Mouse (Mus musculus): ENCODE measurements around the gene Klk1b9. TPM values are rescaled to one million over a fixed set of nuclear protein-coding genes. Genes with fewer than 3 reads are reported as not detected.
"Not testable (repeated sequence)": the region's sequence is repeated elsewhere in the genome, so short reads cannot be mapped to it uniquely, and the experiment has no call there.

Klk1b9 gene
- polyA plus RNA-seq, 1 experiment, result not detected

DNA sequence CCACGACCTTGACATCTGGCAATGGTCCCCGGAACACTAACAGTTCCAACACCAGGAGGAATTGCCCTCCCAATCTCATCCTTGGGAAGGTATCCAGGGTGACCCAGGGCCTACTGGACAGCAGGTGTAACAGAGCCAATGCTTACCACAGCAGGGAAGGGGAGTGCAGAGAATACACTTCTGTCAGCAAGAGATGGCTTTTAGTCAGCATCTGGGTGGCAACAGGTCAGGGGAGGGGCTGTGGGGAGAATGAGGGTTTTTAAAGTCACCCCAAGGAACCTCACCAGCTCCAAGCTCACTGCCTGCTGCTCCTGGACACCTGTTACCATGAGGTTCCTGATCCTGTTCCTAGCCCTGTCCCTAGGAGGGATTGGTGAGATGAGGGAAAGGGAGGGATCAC lies 25.5 kb upstream of the Klk1b9 start, which contains the start of gene Klk1b8:
TSS of gene Klk1b8 (plus strand) at position 301 of the 400 bp plus-strand sequence.
- no peak for TF ChIP-seq POLR2A (IDR thresholded peaks at IDR 0.05; ENCODE audit: low read depth, low read length)
- no peak for TF ChIP-seq CTCF (IDR thresholded peaks at IDR 0.05; ENCODE audit: extremely low read depth, insufficient read length, insufficient replicate concordance, low read depth, low read length)
- no peaks in the 10 kb centered on the region for H3K4me1 ChIP-seq (ENCODE audit: control insufficient read depth, insufficient read depth, insufficient read length, low read length)
- H3K27me3 ChIP-seq (ENCODE audit: control insufficient read depth, insufficient read depth, low read length), result no peaks in the 10 kb centered on the region
- WGBS, result 45% methylated on average over 2 of the region's 2 CpGs
- H3K27ac ChIP-seq (ENCODE audit: insufficient read depth, low read depth, low read length), result no peak within 1 kb of the TSS
- no peaks in the 10 kb centered on the region for H3K36me3 ChIP-seq (ENCODE audit: control insufficient read depth, insufficient read depth, low read length)
- no peak within 1 kb of the TSS for H3K4me3 ChIP-seq (ENCODE audit: low read depth, low read length)

DNA sequence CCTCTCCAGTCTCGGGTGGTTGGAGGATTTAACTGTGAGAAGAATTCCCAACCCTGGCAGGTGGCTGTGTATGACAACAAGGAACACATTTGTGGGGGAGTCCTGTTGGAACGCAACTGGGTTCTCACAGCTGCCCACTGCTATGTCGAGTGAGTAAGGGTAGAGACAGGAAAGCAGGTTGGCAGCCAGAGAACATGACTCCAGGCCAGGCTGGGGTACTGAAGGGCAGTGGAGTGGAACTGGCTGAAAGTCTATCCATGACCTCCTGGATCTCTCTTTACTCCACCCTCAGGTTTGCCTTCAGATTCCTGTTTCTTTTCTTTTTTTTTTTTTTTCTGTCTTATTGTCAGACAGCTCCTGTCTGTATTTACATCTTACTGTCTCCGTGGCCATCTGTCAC lies 23.2 kb upstream of the Klk1b9 start:
- H3K27me3 ChIP-seq (ENCODE audit: control insufficient read depth, insufficient read depth, low read length), result no peaks in the 10 kb centered on the region
- no peaks in the 10 kb centered on the region for H3K36me3 ChIP-seq (ENCODE audit: control insufficient read depth, insufficient read depth, low read length)
- H3K4me1 ChIP-seq (ENCODE audit: control insufficient read depth, insufficient read depth, insufficient read length, low read length), result no peaks in the 10 kb centered on the region
- TF ChIP-seq POLR2A (IDR thresholded peaks at IDR 0.05; ENCODE audit: low read depth, low read length) (no peak), CTCF (IDR thresholded peaks at IDR 0.05; ENCODE audit: extremely low read depth, insufficient read length, insufficient replicate concordance, low read depth, low read length) (no peak)
- H3K4me3 ChIP-seq (ENCODE audit: low read depth, low read length), result no peak overlapping the region
- H3K27ac ChIP-seq (ENCODE audit: insufficient read depth, low read depth, low read length), result no peak overlapping the region
- 59% methylated on average over 4 of the region's 4 CpGs for WGBS

DNA sequence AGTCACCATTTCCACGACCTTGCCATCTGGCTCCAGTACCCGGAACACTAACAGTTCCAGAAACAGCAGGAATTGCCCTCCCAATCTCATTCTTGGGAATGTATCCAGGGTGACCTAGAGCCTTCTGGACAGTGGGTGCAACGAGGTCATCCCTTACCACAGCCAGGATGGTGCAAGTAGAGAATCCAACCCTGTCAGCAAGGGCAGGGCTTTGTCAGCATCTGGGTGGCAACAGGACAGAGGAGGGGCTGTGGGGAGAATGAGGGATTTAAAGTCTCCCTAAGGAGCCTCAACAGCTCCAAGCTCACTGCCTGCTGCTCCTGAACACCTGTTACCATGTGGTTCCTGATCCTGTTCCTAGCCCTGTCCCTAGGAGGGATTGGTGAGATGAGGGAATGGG lies 9.4 kb upstream of the Klk1b9 start, which contains the start of gene Klk1b1:
TSS of gene Klk1b1 (plus strand) at position 301 of the 400 bp plus-strand sequence.
- Histone ChIP-seq H3K4me1 (ENCODE audit: control insufficient read depth, insufficient read depth, insufficient read length, low read length) (no peaks in the 10 kb centered on the region), H3K27ac (ENCODE audit: insufficient read depth, low read depth, low read length) (no peak within 1 kb of the TSS), H3K4me3 (ENCODE audit: low read depth, low read length) (no peak within 1 kb of the TSS), H3K27me3 (ENCODE audit: control insufficient read depth, insufficient read depth, low read length) (no peaks in the 10 kb centered on the region), H3K36me3 (ENCODE audit: control insufficient read depth, insufficient read depth, low read length) (no peaks in the 10 kb centered on the region)
- no peak for TF ChIP-seq CTCF (IDR thresholded peaks at IDR 0.05; ENCODE audit: extremely low read depth, insufficient read length, insufficient replicate concordance, low read depth, low read length)
- no peak for TF ChIP-seq POLR2A (IDR thresholded peaks at IDR 0.05; ENCODE audit: low read depth, low read length)
- WGBS, result 34% methylated on average over 3 of the region's 3 CpGs

DNA sequence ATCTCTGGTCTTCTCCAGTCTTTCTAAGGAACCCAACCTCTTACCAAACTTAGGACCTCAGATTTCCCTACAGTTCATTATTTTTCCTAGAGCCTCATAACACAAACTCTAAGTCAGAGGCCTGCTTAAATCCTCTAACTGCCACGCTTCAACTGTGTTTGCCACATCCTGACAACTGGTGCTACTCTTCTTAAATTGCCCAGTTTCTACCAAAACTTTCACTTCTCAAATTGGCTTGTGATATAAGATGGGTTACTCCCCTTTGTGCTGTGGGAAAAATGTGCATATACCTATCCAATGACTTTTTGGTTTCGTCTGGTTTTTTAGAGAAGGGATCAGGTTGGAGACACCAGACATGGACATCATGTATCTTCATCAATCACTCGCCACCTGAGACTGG lies 8.8 kb upstream of the Klk1b9 start:
- no peaks in the 10 kb centered on the region for H3K27me3 ChIP-seq (ENCODE audit: control insufficient read depth, insufficient read depth, low read length)
- WGBS, result 79% methylated on average over 3 of the region's 3 CpGs
- H3K4me1 ChIP-seq (ENCODE audit: control insufficient read depth, insufficient read depth, insufficient read length, low read length), result no peaks in the 10 kb centered on the region
- no peaks in the 10 kb centered on the region for H3K36me3 ChIP-seq (ENCODE audit: control insufficient read depth, insufficient read depth, low read length)
- no peak overlapping the region for H3K4me3 ChIP-seq (ENCODE audit: low read depth, low read length)
- H3K27ac ChIP-seq (ENCODE audit: insufficient read depth, low read depth, low read length), result no peak overlapping the region
- TF ChIP-seq POLR2A (IDR thresholded peaks at IDR 0.05; ENCODE audit: low read depth, low read length), result no peak
- no peak for TF ChIP-seq CTCF (IDR thresholded peaks at IDR 0.05; ENCODE audit: extremely low read depth, insufficient read length, insufficient replicate concordance, low read depth, low read length)

DNA sequence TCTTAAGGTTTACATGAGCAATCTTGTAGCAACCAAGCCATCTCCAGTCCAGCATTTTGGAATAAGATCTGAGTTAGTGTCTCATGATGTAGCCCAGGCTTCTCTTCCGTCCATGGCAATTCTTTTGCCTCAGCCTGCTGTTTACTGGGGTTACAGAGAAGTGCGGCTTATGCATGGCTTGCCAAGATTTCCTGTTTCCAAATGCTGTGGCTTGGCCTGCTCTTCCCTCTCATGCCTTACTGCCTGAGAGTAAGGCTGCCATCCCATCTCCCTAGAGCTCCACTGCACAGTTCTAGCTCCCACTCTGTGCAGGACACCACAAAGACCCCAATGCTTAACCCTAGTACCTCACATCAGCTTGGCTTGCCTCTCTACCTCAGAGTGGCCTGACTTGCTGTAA lies 8.2 kb upstream of the Klk1b9 start:
- 87% methylated on average over 2 of the region's 2 CpGs for WGBS
- no peak overlapping the region for H3K27ac ChIP-seq (ENCODE audit: insufficient read depth, low read depth, low read length)
- TF ChIP-seq POLR2A (IDR thresholded peaks at IDR 0.05; ENCODE audit: low read depth, low read length) (no peak), CTCF (IDR thresholded peaks at IDR 0.05; ENCODE audit: extremely low read depth, insufficient read length, insufficient replicate concordance, low read depth, low read length) (no peak)
- H3K4me3 ChIP-seq (ENCODE audit: low read depth, low read length), result no peak overlapping the region
- no peaks in the 10 kb centered on the region for H3K36me3 ChIP-seq (ENCODE audit: control insufficient read depth, insufficient read depth, low read length)
- H3K4me1 ChIP-seq (ENCODE audit: control insufficient read depth, insufficient read depth, insufficient read length, low read length), result no peaks in the 10 kb centered on the region
- H3K27me3 ChIP-seq (ENCODE audit: control insufficient read depth, insufficient read depth, low read length), result no peaks in the 10 kb centered on the region

DNA sequence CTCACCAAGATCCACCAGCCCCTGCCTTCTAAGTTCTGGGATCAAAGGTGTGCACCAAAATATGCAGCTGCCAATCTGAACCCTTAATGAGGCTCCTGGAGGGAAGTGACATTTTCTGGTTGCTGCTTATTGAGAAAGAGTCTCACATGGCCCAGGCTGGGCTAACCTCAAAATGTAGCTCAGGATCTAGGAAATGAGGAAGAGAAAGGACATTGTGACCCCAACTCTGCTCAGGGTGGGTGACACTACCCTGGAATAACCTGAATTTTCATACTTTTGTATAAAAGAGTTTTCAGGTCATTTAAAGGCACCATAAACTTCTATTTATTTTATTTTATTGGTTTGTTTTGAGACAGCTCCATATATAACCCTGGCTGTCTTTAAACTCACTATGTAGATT lies 9.8 kb downstream of the Klk1b9 start:
- H3K4me3 ChIP-seq (ENCODE audit: low read depth, low read length), result no peak overlapping the region
- H3K27ac ChIP-seq (ENCODE audit: insufficient read depth, low read depth, low read length), result no peak overlapping the region
- no peaks in the 10 kb centered on the region for H3K4me1 ChIP-seq (ENCODE audit: control insufficient read depth, insufficient read depth, insufficient read length, low read length)
- H3K36me3 ChIP-seq (ENCODE audit: control insufficient read depth, insufficient read depth, low read length), result no peaks in the 10 kb centered on the region
- TF ChIP-seq CTCF (IDR thresholded peaks at IDR 0.05; ENCODE audit: extremely low read depth, insufficient read length, insufficient replicate concordance, low read depth, low read length) (no peak), POLR2A (IDR thresholded peaks at IDR 0.05; ENCODE audit: low read depth, low read length) (no peak)
- no peaks in the 10 kb centered on the region for H3K27me3 ChIP-seq (ENCODE audit: control insufficient read depth, insufficient read depth, low read length)

DNA sequence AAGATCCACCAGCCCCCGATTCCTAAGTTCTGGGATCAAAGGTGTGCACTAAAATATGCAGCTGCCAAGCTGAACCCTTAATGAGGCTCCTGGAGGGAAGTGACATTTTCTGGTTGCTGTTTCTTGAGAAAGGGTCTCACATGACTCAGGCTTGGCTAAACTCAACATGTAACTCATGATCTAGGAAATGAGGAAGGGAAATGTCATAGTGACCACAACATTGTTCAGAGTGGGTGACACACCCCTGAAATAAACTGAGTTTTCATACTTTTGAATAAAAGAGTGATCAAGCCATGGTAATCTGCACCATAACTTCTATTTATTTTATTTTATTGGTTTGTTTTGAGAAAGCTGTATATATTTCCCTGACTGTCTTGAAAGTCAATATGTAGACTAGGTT lies 19.0 kb downstream of the Klk1b9 start:
- not testable (repeated sequence) for H3K36me3 ChIP-seq (ENCODE audit: control insufficient read depth, insufficient read depth, low read length); H3K27me3 ChIP-seq (ENCODE audit: control insufficient read depth, insufficient read depth, low read length); H3K4me1 ChIP-seq (ENCODE audit: control insufficient read depth, insufficient read depth, insufficient read length, low read length); H3K4me3 ChIP-seq (ENCODE audit: low read depth, low read length); H3K27ac ChIP-seq (ENCODE audit: insufficient read depth, low read depth, low read length)
- 48% methylated on average over 1 of the region's 1 CpGs for WGBS

DNA sequence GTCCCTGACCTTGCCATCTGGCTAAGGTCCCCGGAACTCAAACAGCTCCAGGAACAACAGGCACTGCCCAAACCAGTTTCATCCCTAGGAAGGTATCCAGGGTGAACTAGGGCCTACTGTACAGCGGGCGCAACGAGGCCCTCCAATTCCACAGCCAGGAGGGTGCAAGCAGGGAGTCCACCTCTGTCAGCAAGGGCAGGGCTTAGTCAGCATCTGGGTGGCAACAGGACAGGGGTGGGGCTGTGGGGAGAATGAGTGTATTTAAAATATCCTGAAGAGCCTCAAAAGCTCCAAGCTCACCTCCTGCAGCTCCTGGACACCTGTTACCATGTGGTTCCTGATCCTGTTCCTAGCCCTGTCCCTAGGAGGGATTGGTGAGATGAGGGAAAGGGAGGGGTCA lies 19.7 kb downstream of the Klk1b9 start, which contains the start of gene Klk1b11:
TSS of gene Klk1b11 (plus strand) at position 301 of the 400 bp plus-strand sequence.
- not testable (repeated sequence) for H3K27me3 ChIP-seq (ENCODE audit: control insufficient read depth, insufficient read depth, low read length)

More for the DNA sequence above, 19.7 kb downstream of the Klk1b9 start, which contains the start of gene Klk1b11:
- H3K36me3 ChIP-seq (ENCODE audit: control insufficient read depth, insufficient read depth, low read length); H3K27ac ChIP-seq (ENCODE audit: insufficient read depth, low read depth, low read length); H3K4me1 ChIP-seq (ENCODE audit: control insufficient read depth, insufficient read depth, insufficient read length, low read length); H3K4me3 ChIP-seq (ENCODE audit: low read depth, low read length): not testable (repeated sequence)
- WGBS, result 46% methylated on average over 4 of the region's 4 CpGs
